Mouse (Mus musculus) thymus, postnatal 36 days (tissue): ENCODE measurements around the gene Cep41.

Source experiments
- DNase-seq, 2 experiments: peaks; one replicate each; pipeline ENCODE4 v3.0.0; 2022; ENCODE audit warnings: mixed read lengths in 2 of 2

Gene Cep41

GRCm38 (mm10) chr6:30624763-30625162, 68.8 kb downstream of the Cep41 start:
- DNase-seq, result no peak

- no peak for DNase-seq
These were observed 71.6 kb downstream of the Cep41 start for GRCm38 (mm10) chr6:30621986-30622389.

GRCm38 (mm10) chr6:30620994-30621393, 72.6 kb downstream of the Cep41 start:
- no peak for DNase-seq

- DNase-seq, result no peak
These were observed 73.0 kb downstream of the Cep41 start for GRCm38 (mm10) chr6:30620591-30620990.

GRCm38 (mm10) chr6:30619606-30620005, 73.9 kb downstream of the Cep41 start:
- DNase-seq, result no peak

GRCm38 (mm10) chr6:30618735-30619134, 74.8 kb downstream of the Cep41 start:
- DNase-seq, result no peak

GRCm38 (mm10) chr6:30617959-30618590, 75.5 kb downstream of the Cep41 start:
- no peak for DNase-seq

- peak in 1 of 2 experiments; percentile 4 for DNase-seq
These were observed 76.3 kb downstream of the Cep41 start for GRCm38 (mm10) chr6:30617020-30617958.

GRCm38 (mm10) chr6:30616491-30616941, 77.0 kb downstream of the Cep41 start:
- no peak for DNase-seq

GRCm38 (mm10) chr6:30615741-30616140, 77.8 kb downstream of the Cep41 start:
- no peak for DNase-seq

GRCm38 (mm10) chr6:30614251-30614650, 79.3 kb downstream of the Cep41 start:
- no peak for DNase-seq

GRCm38 (mm10) chr6:30611212-30611611, 82.3 kb downstream of the Cep41 start:
- DNase-seq, result no peak

GRCm38 (mm10) chr6:30610710-30611109, 82.8 kb downstream of the Cep41 start, which contains the start of gene Cpa5:
TSS of gene Cpa5 (plus strand) at chr6:30611010.
- no peak for DNase-seq

- DNase-seq, result no peak
These were observed 87.9 kb downstream of the Cep41 start for GRCm38 (mm10) chr6:30605672-30606071.

- DNase-seq, result no peak
These were observed 88.4 kb downstream of the Cep41 start for GRCm38 (mm10) chr6:30605111-30605510.

- DNase-seq, result no peak
These were observed 89.1 kb downstream of the Cep41 start for GRCm38 (mm10) chr6:30604342-30604867.
